Mouse (Mus musculus): ENCODE measurements around the gene Rgs6.

DNA sequence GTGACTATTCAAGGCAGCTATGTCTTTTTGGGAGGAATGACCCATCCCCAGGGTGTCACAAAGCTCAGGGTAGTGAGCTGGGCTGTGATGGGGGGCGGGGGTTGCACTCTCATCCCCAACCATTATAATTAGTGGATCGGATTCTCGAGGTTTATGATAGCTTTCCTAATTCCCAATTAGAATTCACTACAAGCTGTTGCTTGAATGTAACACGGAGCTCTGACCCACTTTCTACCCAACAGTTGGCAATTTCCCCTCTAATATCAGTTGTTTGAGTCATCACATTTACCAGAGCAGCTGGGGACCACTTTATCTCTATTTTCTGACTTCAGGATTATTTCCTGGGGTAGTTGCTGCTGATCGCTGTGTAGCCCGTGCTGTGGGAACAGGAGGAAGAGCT lies 231.9 kb downstream of the Rgs6 start:
- TF ChIP-seq CTCF (IDR thresholded peaks at IDR 0.05; ENCODE audit: low read depth, low read length) (no peak), POLR2A (IDR thresholded peaks at IDR 0.05; ENCODE audit: borderline replicate concordance, low read depth, low read length) (no peak)

Data from bone marrow macrophage, adult 2 months (primary cell).